Mouse (Mus musculus): ENCODE measurements around the gene Zbtb7a. TPM values are rescaled to one million over a fixed set of nuclear protein-coding genes. Genes with fewer than 3 reads are reported as not detected.

Zbtb7a gene
- polyA plus RNA-seq, 1 experiment from 2014 or later = 10.1 TPM

- ATAC-seq (replicated peaks; ENCODE audit: low FRiP score) (no peak), DNase-seq (ENCODE audit: low spot score) (no peak)
- Histone ChIP-seq H3K4me2 (ENCODE audit: low read depth, low read length, severe bottlenecking) (no peak overlapping the region), H3K4me1 (replicated peaks; ENCODE audit: control insufficient read depth, insufficient read depth, low read length) (peaks cover 15% of the 10 kb centered on the region), H3K9ac (ENCODE audit: low read length) (no peak overlapping the region), H3K36me3 (ENCODE audit: control insufficient read depth, insufficient read depth, low read length) (peaks cover 8% of the 10 kb centered on the region; the same call in 1 of the 2 replicates), H3K27me3 (ENCODE audit: control insufficient read depth, insufficient read depth, low read length) (no peaks in the 10 kb centered on the region), H3K9me3 (ENCODE audit: control insufficient read depth, low read length) (no peaks in the 10 kb centered on the region), H3K27ac (ENCODE audit: low read depth, low read length) (no peak overlapping the region), H3K4me3 (ENCODE audit: low read depth, low read length) (no peak overlapping the region)
- 85% methylated on average over 7 of the region's 7 CpGs for WGBS
Observed at GRCm38 (mm10) chr10:81141455-81142210, 6.6 kb downstream of the Zbtb7a start.

GRCm38 (mm10) chr10:81142551-81142981 is 7.5 kb downstream of the Zbtb7a start:
- Histone ChIP-seq H3K4me3 (ENCODE audit: low read depth, low read length) (no peak overlapping the region), H3K9me3 (ENCODE audit: control insufficient read depth, low read length) (no peaks in the 10 kb centered on the region), H3K27ac (ENCODE audit: low read depth, low read length) (no peak overlapping the region), H3K27me3 (ENCODE audit: control insufficient read depth, insufficient read depth, low read length) (no peaks in the 10 kb centered on the region), H3K36me3 (ENCODE audit: control insufficient read depth, insufficient read depth, low read length) (peaks cover 9% of the 10 kb centered on the region), H3K4me1 (replicated peaks; ENCODE audit: control insufficient read depth, insufficient read depth, low read length) (peaks cover 15% of the 10 kb centered on the region), H3K4me2 (ENCODE audit: low read depth, low read length, severe bottlenecking) (no peak overlapping the region), H3K9ac (ENCODE audit: low read length) (no peak overlapping the region)
- DNase-seq (ENCODE audit: low spot score) (no peak), ATAC-seq (replicated peaks; ENCODE audit: low FRiP score) (no peak)
- WGBS = 91% methylated on average over 5 of the region's 5 CpGs

GRCm38 (mm10) chr10:81143157-81143633 is 8.2 kb downstream of the Zbtb7a start:
- Histone ChIP-seq H3K27me3 (ENCODE audit: control insufficient read depth, insufficient read depth, low read length) (no peaks in the 10 kb centered on the region), H3K27ac (ENCODE audit: low read depth, low read length) (no peak overlapping the region), H3K4me2 (ENCODE audit: low read depth, low read length, severe bottlenecking) (no peak overlapping the region), H3K4me3 (ENCODE audit: low read depth, low read length) (no peak overlapping the region), H3K9ac (ENCODE audit: low read length) (no peak overlapping the region), H3K9me3 (ENCODE audit: control insufficient read depth, low read length) (no peaks in the 10 kb centered on the region), H3K4me1 (replicated peaks; ENCODE audit: control insufficient read depth, insufficient read depth, low read length) (peaks cover 15% of the 10 kb centered on the region), H3K36me3 (ENCODE audit: control insufficient read depth, insufficient read depth, low read length) (peaks cover 15% of the 10 kb centered on the region)
- ATAC-seq (replicated peaks; ENCODE audit: low FRiP score) = no peak
- no peak for DNase-seq (ENCODE audit: low spot score)
- WGBS = 99% methylated on average over 7 of the region's 7 CpGs

GRCm38 (mm10) chr10:81143845-81144437 is 8.9 kb downstream of the Zbtb7a start:
- Histone ChIP-seq H3K9ac (ENCODE audit: low read length) (no peak overlapping the region), H3K4me1 (replicated peaks; ENCODE audit: control insufficient read depth, insufficient read depth, low read length) (peaks cover 10% of the 10 kb centered on the region), H3K36me3 (ENCODE audit: control insufficient read depth, insufficient read depth, low read length) (peaks cover 15% of the 10 kb centered on the region), H3K4me3 (ENCODE audit: low read depth, low read length) (no peak overlapping the region), H3K27me3 (ENCODE audit: control insufficient read depth, insufficient read depth, low read length) (no peaks in the 10 kb centered on the region), H3K9me3 (ENCODE audit: control insufficient read depth, low read length) (no peaks in the 10 kb centered on the region), H3K27ac (ENCODE audit: low read depth, low read length) (no peak overlapping the region), H3K4me2 (ENCODE audit: low read depth, low read length, severe bottlenecking) (no peak overlapping the region)
- DNase-seq (ENCODE audit: low spot score) (no peak), ATAC-seq (replicated peaks; ENCODE audit: low FRiP score) (no peak)
- 96% methylated on average over 52 of the region's 52 CpGs for WGBS

- WGBS = 94% methylated on average over 27 of the region's 27 CpGs
- H3K4me3 ChIP-seq (ENCODE audit: low read depth, low read length) = no peak overlapping the region
- no peak for ATAC-seq (replicated peaks; ENCODE audit: low FRiP score)
Observed at GRCm38 (mm10) chr10:81144667-81145066, 9.6 kb downstream of the Zbtb7a start.

GRCm38 (mm10) chr10:81145307-81145706 is 10.3 kb downstream of the Zbtb7a start:
- Histone ChIP-seq H3K36me3 (ENCODE audit: control insufficient read depth, insufficient read depth, low read length) (peaks cover 15% of the 10 kb centered on the region), H3K9me3 (ENCODE audit: control insufficient read depth, low read length) (no peaks in the 10 kb centered on the region), H3K4me2 (ENCODE audit: low read depth, low read length, severe bottlenecking) (no peak overlapping the region), H3K9ac (ENCODE audit: low read length) (no peak overlapping the region), H3K4me3 (ENCODE audit: low read depth, low read length) (no peak overlapping the region), H3K27me3 (ENCODE audit: control insufficient read depth, insufficient read depth, low read length) (no peaks in the 10 kb centered on the region), H3K4me1 (replicated peaks; ENCODE audit: control insufficient read depth, insufficient read depth, low read length) (peaks cover 2% of the 10 kb centered on the region; the same call in 1 of the 2 replicates), H3K27ac (ENCODE audit: low read depth, low read length) (no peak overlapping the region)
- ATAC-seq (replicated peaks; ENCODE audit: low FRiP score) = no peak
- DNase-seq (ENCODE audit: low spot score) = no peak
- 98% methylated on average over 6 of the region's 6 CpGs for WGBS

More at GRCm38 (mm10) chr10:81144667-81145066, 9.6 kb downstream of the Zbtb7a start:
- no peak overlapping the region for H3K9ac ChIP-seq (ENCODE audit: low read length)
- no peaks in the 10 kb centered on the region for H3K27me3 ChIP-seq (ENCODE audit: control insufficient read depth, insufficient read depth, low read length)
- H3K27ac ChIP-seq (ENCODE audit: low read depth, low read length) = no peak overlapping the region
- H3K36me3 ChIP-seq (ENCODE audit: control insufficient read depth, insufficient read depth, low read length) = peaks cover 15% of the 10 kb centered on the region
- no peaks in the 10 kb centered on the region for H3K9me3 ChIP-seq (ENCODE audit: control insufficient read depth, low read length)
- H3K4me2 ChIP-seq (ENCODE audit: low read depth, low read length, severe bottlenecking) = no peak overlapping the region
- DNase-seq (ENCODE audit: low spot score) = no peak
- peaks cover 5% of the 10 kb centered on the region; the same call in 1 of the 2 replicates for H3K4me1 ChIP-seq (replicated peaks; ENCODE audit: control insufficient read depth, insufficient read depth, low read length)

GRCm38 (mm10) chr10:81145778-81146177 is 10.8 kb downstream of the Zbtb7a start:
- Histone ChIP-seq H3K27me3 (ENCODE audit: control insufficient read depth, insufficient read depth, low read length) (no peaks in the 10 kb centered on the region), H3K9ac (ENCODE audit: low read length) (no peak overlapping the region), H3K4me3 (ENCODE audit: low read depth, low read length) (no peak overlapping the region), H3K4me2 (ENCODE audit: low read depth, low read length, severe bottlenecking) (no peak overlapping the region), H3K27ac (ENCODE audit: low read depth, low read length) (no peak overlapping the region), H3K4me1 (replicated peaks; ENCODE audit: control insufficient read depth, insufficient read depth, low read length) (no peaks in the 10 kb centered on the region; the same call in 1 of the 2 replicates), H3K9me3 (ENCODE audit: control insufficient read depth, low read length) (no peaks in the 10 kb centered on the region), H3K36me3 (ENCODE audit: control insufficient read depth, insufficient read depth, low read length) (peaks cover 15% of the 10 kb centered on the region)
- 85% methylated on average over 7 of the region's 7 CpGs for WGBS
- no peak for ATAC-seq (replicated peaks; ENCODE audit: low FRiP score)
- no peak for DNase-seq (ENCODE audit: low spot score)

GRCm38 (mm10) chr10:81146296-81146695 is 11.3 kb downstream of the Zbtb7a start:
- H3K27me3 ChIP-seq (ENCODE audit: control insufficient read depth, insufficient read depth, low read length) = no peaks in the 10 kb centered on the region
- no peaks in the 10 kb centered on the region for H3K9me3 ChIP-seq (ENCODE audit: control insufficient read depth, low read length)
- no peak overlapping the region for H3K4me2 ChIP-seq (ENCODE audit: low read depth, low read length, severe bottlenecking)
- WGBS = 89% methylated on average over 4 of the region's 4 CpGs
- H3K4me1 ChIP-seq (replicated peaks; ENCODE audit: control insufficient read depth, insufficient read depth, low read length) = no peaks in the 10 kb centered on the region
- no peak for DNase-seq (ENCODE audit: low spot score)
- no peak overlapping the region for H3K4me3 ChIP-seq (ENCODE audit: low read depth, low read length)
- H3K27ac ChIP-seq (ENCODE audit: low read depth, low read length) = no peak overlapping the region
- ATAC-seq (replicated peaks; ENCODE audit: low FRiP score) = no peak
- H3K9ac ChIP-seq (ENCODE audit: low read length) = no peak overlapping the region
- H3K36me3 ChIP-seq (ENCODE audit: control insufficient read depth, insufficient read depth, low read length) = peaks cover 15% of the 10 kb centered on the region
